Mouse (Mus musculus) lung, adult 2 months (tissue): ENCODE measurements at regions not wholly inside any gene's neighbourhood (a gene's known extent, or its start where the extent isn't known, plus 50 kb on each side); places are given as distances from the start of the nearest gene placed in this dataset.

Experiments
- CTCF ChIP-seq: fragments of 200-500 bp; IDR thresholded peaks from 2 replicates; pipeline ENCODE4 v1.5.1; 2011; ENCODE audit warnings: mild to moderate bottlenecking, low read length, control low read depth; ENCODE audit not compliant: insufficient read depth
- POLR2A ChIP-seq: fragments of 200-500 bp; IDR thresholded peaks from 2 replicates; pipeline ENCODE4 v1.6.1; 2011; ENCODE audit warnings: low read depth, mild to moderate bottlenecking, control low read depth, low read length, borderline replicate concordance; ENCODE audit errors: extremely low read depth

GRCm38 (mm10) chr4:34234645-34235044 is 184.7 kb upstream of the Spaca1 start:
- TF ChIP-seq CTCF (no peak), POLR2A (no peak)
